Mouse (Mus musculus) kidney, embryonic 16.5 days (tissue): ENCODE measurements around the gene Ecpas. TPM values are rescaled to one million over a fixed set of nuclear protein-coding genes. Genes with fewer than 3 reads are reported as not detected.

Experiments used
- ATAC-seq: fragments of 200-750 bp; cut with Nextera tagmentation; 2 replicates; pipeline ENCODE4 v1.8.0; 2017; ENCODE audit warnings: moderate TSS enrichment; ENCODE audit not compliant: low FRiP score, low TSS enrichment
- H3K27ac ChIP-seq: fragments of 300-500 bp; sonication (generic); 2 replicates; pipeline ENCODE4 v1.5.1; 2014; ENCODE audit warnings: low read length
- H3K27me3 ChIP-seq: fragments of 300-500 bp; sonication (generic); 2 replicates; pipeline ENCODE4 v1.6.1; 2014; ENCODE audit warnings: low read length, control low read depth, mixed read lengths; ENCODE audit not compliant: insufficient read depth
- H3K36me3 ChIP-seq: fragments of 300-500 bp; sonication (generic); 2 replicates; pipeline ENCODE4 v1.6.1; 2014; ENCODE audit warnings: low read length, control low read depth, mixed read lengths; ENCODE audit not compliant: insufficient read depth
- H3K4me1 ChIP-seq: fragments of 300-500 bp; sonication (generic); 2 replicates; pipeline ENCODE4 v1.6.1; 2014; ENCODE audit warnings: low read length, control low read depth, mixed read lengths; ENCODE audit not compliant: insufficient read depth
- H3K4me2 ChIP-seq: fragments of 300-500 bp; sonication (generic); replicated peaks from 2 replicates; pipeline ENCODE4 v1.6.1; 2014; ENCODE audit warnings: low read depth, low read length
- H3K4me3 ChIP-seq: fragments of 300-500 bp; sonication (generic); 2 replicates; pipeline ENCODE4 v1.5.1; 2014; ENCODE audit warnings: mild to moderate bottlenecking, low read length
- H3K9ac ChIP-seq: fragments of 300-500 bp; sonication (generic); replicated peaks from 2 replicates; pipeline ENCODE4 v1.6.1; 2014; ENCODE audit warnings: low read length
- H3K9me3 ChIP-seq: fragments of 300-500 bp; sonication (generic); 2 replicates; pipeline ENCODE4 v1.6.1; 2016; ENCODE audit warnings: low read length, control low read depth
- WGBS: fragments of 180-500 bp; shearing (Covaris S2); extraction: QIAGEN DNeasy Blood & Tissue Kit; methylation state at CpG from one replicate; pipeline ENCODE4 v1.1.7; 2014; 5-methylcytosine and 5-hydroxymethylcytosine counted together
- polyA plus RNA-seq: library from polyadenylated mRNA; unstranded; fragments of >200 nt; fragmentation: Nextera tagmentation; extraction: Ambion mirVana; gene quantifications from 2 replicates; pipeline ENCODE4 v1.2.1, GENCODE M21; 2015

Ecpas gene
- polyA plus RNA-seq = 29.9 and 33.5 TPM in 2 replicates

DNA sequence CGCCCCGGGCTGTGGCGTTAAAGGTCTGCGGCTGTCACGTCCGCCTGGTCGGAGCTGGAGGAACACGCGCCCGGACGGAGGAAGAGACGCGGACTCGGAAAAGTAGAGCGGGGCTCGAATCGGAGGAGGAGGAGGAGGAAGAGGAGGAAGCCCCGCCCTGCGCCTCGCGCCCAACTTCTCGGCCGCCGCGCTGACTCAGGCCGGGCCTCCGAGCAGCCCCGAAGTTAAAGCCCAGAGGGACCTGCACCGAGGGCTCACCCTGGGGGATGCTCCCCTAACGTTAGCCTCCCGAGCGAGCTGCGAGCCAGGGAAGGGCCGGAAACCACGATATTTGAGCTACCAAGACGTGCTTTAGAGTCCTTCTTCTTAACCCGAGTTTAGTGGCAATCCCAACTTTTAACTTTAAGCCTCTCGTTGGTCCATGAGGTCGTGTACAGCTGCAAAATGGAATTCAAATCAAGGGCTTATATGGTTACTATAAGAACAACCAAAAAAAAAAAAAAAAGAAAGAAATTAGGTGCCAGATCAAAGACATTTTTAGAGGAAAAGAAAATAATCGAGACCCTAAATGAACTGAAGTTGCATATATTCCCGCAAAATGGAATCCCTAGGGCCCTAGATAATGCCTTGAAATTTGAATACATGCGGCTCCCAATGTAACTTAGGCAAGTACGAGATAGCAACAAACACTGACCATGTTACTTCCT lies at the start of gene Ecpas:
TSS of gene Ecpas (minus strand) at position 121 of the 707 bp plus-strand sequence.
- whole genome bisulfite sequencing = 4% methylated on average over 43 of the region's 43 CpGs
- Histone ChIP-seq H3K27me3 (no peaks in the 10 kb centered on the region), H3K4me1 (peaks cover 17% of the 10 kb centered on the region)

DNA sequence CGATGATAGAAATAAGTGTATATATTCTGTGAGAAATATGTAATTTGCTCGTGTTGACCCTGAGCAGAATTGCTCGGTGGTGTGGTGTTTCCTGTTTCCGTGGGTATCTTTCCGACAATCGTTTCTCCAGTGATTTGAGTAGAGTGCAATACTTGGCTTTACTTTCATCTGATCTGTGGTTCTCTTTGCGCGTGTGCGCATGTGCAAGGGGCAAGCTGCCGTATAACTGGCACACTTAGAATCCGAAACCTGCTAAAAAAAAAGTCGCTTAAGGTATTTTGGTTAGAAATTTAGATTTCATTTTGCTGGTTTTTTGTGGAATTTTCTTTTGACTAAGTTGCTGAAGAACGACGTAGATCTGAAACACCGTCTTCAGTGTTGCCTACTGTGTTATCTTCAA lies 49.2 kb upstream of the Ecpas start:
- Histone ChIP-seq H3K4me3 (no peak overlapping the region), H3K9ac (no peak overlapping the region), H3K27me3 (no peaks in the 10 kb centered on the region), H3K36me3 (no peaks in the 10 kb centered on the region), H3K4me1 (no peaks in the 10 kb centered on the region), H3K4me2 (no peak overlapping the region), H3K27ac (no peak overlapping the region), H3K9me3 (no peaks in the 10 kb centered on the region)
- no peak for ATAC-seq
- 93% methylated on average over 15 of the region's 15 CpGs for WGBS

More for the DNA sequence above, at the start of gene Ecpas:
- ATAC-seq = peak; percentile 82
- Histone ChIP-seq H3K36me3 (no peaks in the 10 kb centered on the region), H3K4me3 (peak within 1 kb of the TSS; percentile 93), H3K9ac (peak within 1 kb of the TSS; percentile 99), H3K9me3 (no peaks in the 10 kb centered on the region), H3K4me2 (peak within 1 kb of the TSS; percentile 56), H3K27ac (peak within 1 kb of the TSS; percentile 96)

DNA sequence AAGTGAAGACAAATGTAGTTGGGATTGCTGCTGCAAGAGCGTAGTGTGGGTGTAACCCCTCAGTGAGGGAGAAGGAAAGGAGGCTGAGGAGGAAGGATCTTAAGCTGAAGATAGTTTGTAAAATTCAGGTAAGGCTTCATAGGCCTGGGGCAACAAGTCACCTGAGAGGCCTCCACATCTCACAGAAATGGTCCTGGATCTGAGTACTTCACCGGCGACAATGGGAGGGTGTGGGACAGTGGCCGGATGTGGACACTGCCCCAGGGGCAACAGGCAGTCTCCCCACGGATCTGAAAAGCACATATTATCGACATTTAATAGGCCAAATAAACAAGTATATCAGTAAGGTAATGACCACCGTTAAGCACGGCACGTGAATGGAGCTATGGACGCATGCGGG lies 40.1 kb upstream of the Ecpas start:
- 88% methylated on average over 11 of the region's 11 CpGs for WGBS
- H3K9me3 ChIP-seq = no peaks in the 10 kb centered on the region

DNA sequence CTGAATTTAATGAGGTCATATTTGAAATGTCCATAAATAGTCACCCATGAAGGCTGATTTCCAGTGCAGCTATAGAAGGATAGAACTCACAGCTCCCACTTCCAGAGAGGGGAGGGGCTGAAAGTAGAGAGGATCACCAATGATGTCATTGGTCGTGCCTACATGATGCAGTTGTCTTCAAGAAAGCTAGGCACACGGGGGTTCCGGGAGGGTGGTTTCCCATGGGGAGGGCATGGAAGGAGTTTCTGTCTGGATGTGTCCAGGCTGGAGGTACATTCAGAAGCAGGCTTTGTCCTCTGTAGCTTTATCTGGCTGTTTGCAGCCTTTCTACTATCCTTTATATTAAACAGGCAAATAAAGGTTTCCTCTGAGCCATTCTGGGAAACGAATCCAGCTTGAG lies 35.8 kb upstream of the Ecpas start:
- no peak overlapping the region for H3K4me3 ChIP-seq
- H3K27me3 ChIP-seq = no peaks in the 10 kb centered on the region
- H3K4me2 ChIP-seq = no peak overlapping the region
- H3K9ac ChIP-seq = no peak overlapping the region
- H3K9me3 ChIP-seq = no peaks in the 10 kb centered on the region
- WGBS = 79% methylated on average over 4 of the region's 4 CpGs
- peaks cover 8% of the 10 kb centered on the region for H3K4me1 ChIP-seq
- ATAC-seq = no peak
- H3K27ac ChIP-seq = no peak overlapping the region
- no peaks in the 10 kb centered on the region for H3K36me3 ChIP-seq

More for the DNA sequence above, 40.1 kb upstream of the Ecpas start:
- no peaks in the 10 kb centered on the region for H3K4me1 ChIP-seq
- H3K27me3 ChIP-seq = no peaks in the 10 kb centered on the region
- H3K4me3 ChIP-seq = no peak overlapping the region
- H3K9ac ChIP-seq = no peak overlapping the region
- no peak overlapping the region for H3K27ac ChIP-seq
- ATAC-seq = no peak
- no peaks in the 10 kb centered on the region for H3K36me3 ChIP-seq
- no peak overlapping the region for H3K4me2 ChIP-seq

DNA sequence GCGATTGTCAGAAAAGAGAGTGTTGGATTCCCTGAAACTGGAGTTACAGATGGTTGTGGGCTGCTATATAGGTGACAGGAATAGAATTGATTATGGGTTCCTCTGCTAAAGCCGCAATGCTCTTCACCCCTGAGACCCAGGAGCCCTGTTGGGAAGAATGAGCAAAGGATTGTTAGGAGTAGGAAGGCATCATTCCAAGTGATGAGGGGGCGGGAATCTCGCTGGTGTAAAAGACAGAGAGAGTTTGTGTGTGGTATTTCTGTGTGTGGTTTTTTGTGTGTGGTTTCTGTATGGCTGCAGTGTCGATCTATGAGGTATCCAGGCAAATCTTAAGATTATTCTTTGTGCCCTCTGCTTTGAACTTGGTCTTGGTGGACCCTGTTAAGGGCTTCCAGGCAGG lies 32.1 kb upstream of the Ecpas start:
- no peak overlapping the region for H3K27ac ChIP-seq
- WGBS = 54% methylated on average over 5 of the region's 5 CpGs
- H3K4me1 ChIP-seq = peaks cover 8% of the 10 kb centered on the region
- H3K4me3 ChIP-seq = no peak overlapping the region
- ATAC-seq = no peak
- H3K36me3 ChIP-seq = no peaks in the 10 kb centered on the region
- no peaks in the 10 kb centered on the region for H3K9me3 ChIP-seq
- no peak overlapping the region for H3K9ac ChIP-seq
- no peak overlapping the region for H3K4me2 ChIP-seq
- H3K27me3 ChIP-seq = no peaks in the 10 kb centered on the region

- peak overlapping the region; percentile 71; the same call in 1 of the 2 replicates for H3K9ac ChIP-seq
- no peak overlapping the region for H3K27ac ChIP-seq
- H3K27me3 ChIP-seq = no peaks in the 10 kb centered on the region
- H3K4me3 ChIP-seq = peak overlapping the region; percentile 74
- H3K9me3 ChIP-seq = no peaks in the 10 kb centered on the region
- no peaks in the 10 kb centered on the region for H3K36me3 ChIP-seq
- H3K4me1 ChIP-seq = peaks cover 8% of the 10 kb centered on the region
- WGBS = 13% methylated on average over 6 of the region's 6 CpGs
- peak overlapping the region; percentile 83 for H3K4me2 ChIP-seq
- peak; percentile 57; the same call in 1 of the 2 replicates for ATAC-seq
Observed at GRCm38 (mm10) chr4:58944206-58944553, 31.6 kb upstream of the Ecpas start.

DNA sequence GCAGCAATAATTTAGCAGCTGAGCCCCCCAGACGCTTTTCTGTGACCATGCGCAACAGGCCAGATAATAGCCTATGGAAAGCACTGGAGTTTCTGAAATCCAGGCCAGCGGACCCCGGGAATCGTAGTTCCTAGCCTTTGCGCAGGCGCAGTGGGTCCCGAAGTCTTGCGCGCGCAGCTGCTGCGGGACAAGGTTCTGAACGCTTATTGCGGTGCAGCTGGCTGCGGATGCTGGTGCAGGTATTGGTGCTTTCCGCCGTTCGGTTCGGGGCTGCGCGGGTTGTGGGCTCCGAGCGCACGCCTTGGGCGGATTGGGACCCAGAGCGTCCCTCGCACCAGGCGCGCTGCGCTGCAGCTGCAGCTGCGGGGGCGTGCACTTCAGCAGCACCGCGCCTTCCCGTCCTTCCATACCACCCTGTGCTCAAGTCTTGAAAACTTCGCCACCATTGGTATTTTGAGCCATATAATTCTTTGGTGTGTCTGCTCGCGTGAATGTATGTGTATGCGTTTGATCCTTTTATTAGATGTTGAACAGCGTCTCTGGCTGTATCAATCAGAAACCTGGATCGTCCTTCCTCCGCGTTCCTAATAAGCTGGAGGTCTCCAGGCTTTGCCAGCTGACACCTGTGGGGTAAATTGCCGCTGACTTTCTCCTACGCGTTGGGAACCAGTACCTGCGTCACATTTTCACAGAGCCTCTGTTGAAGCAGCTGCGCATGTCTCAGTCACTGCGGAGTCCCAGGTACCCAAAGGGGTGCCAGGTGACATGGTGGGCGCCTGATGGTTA lies 31.1 kb upstream of the Ecpas start, which contains the start of gene Zkscan16:
TSS of gene Zkscan16 (plus strand) at position 209 of the 786 bp plus-strand sequence.
- peak within 1 kb of the TSS; percentile 83 for H3K4me2 ChIP-seq
- H3K27ac ChIP-seq = no peak within 1 kb of the TSS
- H3K4me3 ChIP-seq = peak within 1 kb of the TSS; percentile 74
- H3K27me3 ChIP-seq = no peaks in the 10 kb centered on the region
- WGBS = under 1% methylated on average over 50 of the region's 50 CpGs
- peaks cover 8% of the 10 kb centered on the region for H3K4me1 ChIP-seq
- H3K9ac ChIP-seq = peak within 1 kb of the TSS; percentile 71
- H3K9me3 ChIP-seq = no peaks in the 10 kb centered on the region
- ATAC-seq = peak; percentile 86
- no peaks in the 10 kb centered on the region for H3K36me3 ChIP-seq

- Histone ChIP-seq H3K4me1 (peaks cover 8% of the 10 kb centered on the region), H3K36me3 (no peaks in the 10 kb centered on the region), H3K4me3 (peak overlapping the region; percentile 74), H3K9ac (peak overlapping the region; percentile 71), H3K4me2 (peak overlapping the region; percentile 83), H3K27ac (no peak overlapping the region), H3K9me3 (no peaks in the 10 kb centered on the region), H3K27me3 (no peaks in the 10 kb centered on the region)
- 77% methylated on average over 4 of the region's 4 CpGs for WGBS
- ATAC-seq = 0 out of 2 replicates have a peak, but pooled peaks have one; percentile 28
Observed at GRCm38 (mm10) chr4:58942942-58943341, 30.4 kb upstream of the Ecpas start.

DNA sequence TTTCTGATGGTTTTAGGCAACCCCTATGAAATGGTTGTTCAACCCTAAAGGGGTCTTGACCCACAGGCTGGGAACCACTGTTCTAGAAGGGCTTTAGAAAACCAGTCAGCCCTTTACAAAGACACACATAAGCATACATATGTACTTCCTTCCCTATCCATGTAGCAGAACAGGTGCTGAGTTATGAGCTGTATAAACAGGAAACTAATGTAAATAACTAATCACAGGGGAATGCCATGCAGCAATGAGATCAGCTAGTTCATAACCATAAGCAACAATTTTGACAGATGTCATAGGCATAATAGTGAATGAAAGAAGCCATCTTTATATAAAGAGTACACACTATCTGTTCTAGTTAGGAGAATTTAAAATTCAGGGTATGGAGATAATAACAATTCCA lies 29.1 kb upstream of the Ecpas start:
- Histone ChIP-seq H3K4me2 (no peak overlapping the region), H3K9me3 (no peaks in the 10 kb centered on the region), H3K4me1 (peaks cover 8% of the 10 kb centered on the region), H3K9ac (no peak overlapping the region), H3K4me3 (no peak overlapping the region), H3K36me3 (no peaks in the 10 kb centered on the region), H3K27me3 (no peaks in the 10 kb centered on the region), H3K27ac (no peak overlapping the region)
- no peak for ATAC-seq

DNA sequence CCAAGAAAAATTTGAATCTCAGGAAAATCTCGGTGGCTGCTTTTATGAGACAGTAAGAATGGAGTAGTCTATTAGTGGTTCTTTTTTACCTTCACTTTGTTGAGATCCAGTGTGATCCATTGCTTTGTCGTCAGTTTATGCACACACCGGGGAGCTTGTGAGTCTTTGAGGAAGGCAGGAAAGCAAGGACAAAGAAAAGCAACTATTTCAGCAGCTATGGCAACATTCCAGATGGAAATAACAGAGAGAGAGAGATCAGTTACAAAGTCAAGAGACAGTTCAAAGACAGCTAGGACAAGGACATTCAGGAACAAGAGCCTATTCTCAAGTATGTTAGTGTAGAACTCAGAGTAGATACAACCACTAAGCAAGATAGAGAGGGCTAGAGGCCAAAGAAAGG lies 23.3 kb upstream of the Ecpas start:
- H3K36me3 ChIP-seq = no peaks in the 10 kb centered on the region
- H3K4me1 ChIP-seq = peaks cover 5% of the 10 kb centered on the region; the same call in 1 of the 2 replicates
- no peak overlapping the region for H3K4me2 ChIP-seq
- H3K9ac ChIP-seq = no peak overlapping the region
- H3K27me3 ChIP-seq = no peaks in the 10 kb centered on the region
- H3K9me3 ChIP-seq = 0 out of 2 replicates have a peak, but pooled peaks cover 6% of the 10 kb centered on the region
- no peak overlapping the region for H3K27ac ChIP-seq
- H3K4me3 ChIP-seq = no peak overlapping the region
- ATAC-seq = no peak
- 63% methylated on average over 3 of the region's 3 CpGs for WGBS
